Comparison of ENCODE assay signal across 8 mouse cellular contexts in genomic region chr14:122104881-122105280, GRCm38 (mm10). TPM values are rescaled to one million over a fixed set of nuclear protein-coding genes. Genes with fewer than 3 reads are reported as not detected.
DNase-seq lines count a peak whose midpoint lies in the region; ATAC-seq and TF ChIP-seq lines count a peak whose summit lies in the region.

No protein-coding gene starts in this region.

- H3K4me3 ChIP-seq in G1E (ENCODE audit: low read depth, low read length): peak overlapping the region; percentile 71
- peak overlapping the region; percentile 54 for H3K4me3 ChIP-seq in forebrain, embryonic 16.5 days (replicated peaks; ENCODE audit: low read length)
- H3K4me3 ChIP-seq in layer of hippocampus, adult 2 months: peak overlapping the region; percentile 59
- H3K4me3 ChIP-seq in lung, embryonic 14.5 days (ENCODE audit: low read depth, low read length): peak overlapping the region; percentile 44
- peak overlapping the region; percentile 53 for H3K4me3 ChIP-seq in olfactory bulb, adult 2 months (ENCODE audit: insufficient read depth, low read depth, low read length)
- peak overlapping the region; percentile 50 for H3K4me3 ChIP-seq in thymus, adult 2 months (ENCODE audit: control insufficient read depth, insufficient read depth, low read length)

- H3K9ac ChIP-seq in forebrain, embryonic 16.5 days (replicated peaks; ENCODE audit: low read depth, low read length): peak overlapping the region; percentile 55
- H3K9ac ChIP-seq in lung, embryonic 14.5 days: peak overlapping the region; percentile 63

- H3K9me3 ChIP-seq in G1E (replicated peaks): no peaks in the 10 kb centered on the region; the same call in 1 of the 2 replicates
- no peaks in the 10 kb centered on the region for H3K9me3 ChIP-seq in forebrain, embryonic 16.5 days (ENCODE audit: control insufficient read depth, low read length)
- no peaks in the 10 kb centered on the region for H3K9me3 ChIP-seq in lung, embryonic 14.5 days (ENCODE audit: low read depth, low read length)

- peak; percentile 90 for ATAC-seq in G1E (ENCODE audit: extremely low read depth, insufficient number of reproducible peaks, low FRiP score, poor library complexity, severe bottlenecking)
- peak; percentile 91 for ATAC-seq in forebrain, embryonic 16.5 days
- ATAC-seq in lung, embryonic 14.5 days (ENCODE audit: insufficient read depth): peak; percentile 92

- TF ChIP-seq POLR2A in olfactory bulb, adult 2 months (IDR thresholded peaks at IDR 0.05; ENCODE audit: insufficient read depth, low read depth, low read length): peak; percentile 45
- no peak for TF ChIP-seq POLR2A in thymus, adult 2 months (IDR thresholded peaks at IDR 0.05; ENCODE audit: control insufficient read depth, extremely low read depth, insufficient read depth, low read length, poor library complexity)

- peaks cover 2% of the 10 kb centered on the region; the same call in 1 of the 2 replicates for H3K27me3 ChIP-seq in G1E (ENCODE audit: insufficient read depth, low read length)
- no peaks in the 10 kb centered on the region for H3K27me3 ChIP-seq in forebrain, embryonic 16.5 days (replicated peaks; ENCODE audit: control insufficient read depth, insufficient read depth, low read length)
- no peaks in the 10 kb centered on the region for H3K27me3 ChIP-seq in lung, embryonic 14.5 days (ENCODE audit: insufficient read depth, low read length)
- no peaks in the 10 kb centered on the region for H3K27me3 ChIP-seq in thymus, adult 2 months (ENCODE audit: control insufficient read depth, insufficient read depth, low read length)

- intact Hi-C loops in heart, postnatal 36 days (cut with DNase I): no loop called here

- H3K4me1 ChIP-seq in G1E (ENCODE audit: insufficient read depth, low read depth, low read length): peaks cover 40% of the 10 kb centered on the region
- H3K4me1 ChIP-seq in forebrain, embryonic 16.5 days (replicated peaks; ENCODE audit: control insufficient read depth, insufficient read depth, low read length): peaks cover 26% of the 10 kb centered on the region
- H3K4me1 ChIP-seq in lung, embryonic 14.5 days (ENCODE audit: insufficient read depth): peaks cover 17% of the 10 kb centered on the region
- peaks cover 5% of the 10 kb centered on the region for H3K4me1 ChIP-seq in olfactory bulb, adult 2 months (ENCODE audit: control insufficient read depth, insufficient read depth, low read length)
- H3K4me1 ChIP-seq in thymus, adult 2 months (replicated peaks; ENCODE audit: control insufficient read depth, insufficient read depth, low read length): peaks cover 10% of the 10 kb centered on the region

- peak; percentile 96 for DNase-seq in G1E (ENCODE audit: low spot score)
- DNase-seq in cerebellum, adult 18-20 months: peak; percentile 92 to 94
- peak; percentile 89 to 91 for DNase-seq in heart, postnatal 36 days
- DNase-seq in layer of hippocampus, adult 2 months (ENCODE audit: low spot score in 2 of 2): peak; percentile 93 to 96
- DNase-seq in lung, embryonic 14.5 days: peak; percentile 97
- DNase-seq in thymus, adult 2 months: peak; percentile 96

- peak overlapping the region; percentile 90 for H3K27ac ChIP-seq in forebrain, embryonic 16.5 days (ENCODE audit: low read length)
- peak overlapping the region; percentile 89 for H3K27ac ChIP-seq in layer of hippocampus, adult 2 months
- peak overlapping the region; percentile 98 for H3K27ac ChIP-seq in lung, embryonic 14.5 days (ENCODE audit: low read depth)
- H3K27ac ChIP-seq in olfactory bulb, adult 2 months (ENCODE audit: insufficient read depth, low read depth, low read length): peak overlapping the region; percentile 89
- H3K27ac ChIP-seq in thymus, adult 2 months (ENCODE audit: control insufficient read depth, insufficient read depth, low read length): peak overlapping the region; percentile 94

- peak overlapping the region; percentile 83 for H3K4me2 ChIP-seq in forebrain, embryonic 16.5 days (ENCODE audit: low read length)
- H3K4me2 ChIP-seq in lung, embryonic 14.5 days: peak overlapping the region; percentile 90

- under 1% methylated on average over 24 of the region's 24 CpGs for whole genome bisulfite sequencing in forebrain, embryonic 16.5 days
- 0% methylated on average over 24 of the region's 24 CpGs for WGBS in lung, embryonic 14.5 days
- under 1% methylated on average over 24 of the region's 24 CpGs for WGBS in olfactory bulb, adult 2 months
- WGBS in thymus, adult 2 months: 2% methylated on average over 24 of the region's 24 CpGs

- TF ChIP-seq CTCF in G1E (IDR thresholded peaks at IDR 0.05; ENCODE audit: low read depth, low read length): no peak
- TF ChIP-seq CTCF in layer of hippocampus, adult 2 months (conservative IDR thresholded peaks at IDR 0.05): no peak
- no peak for TF ChIP-seq CTCF in lung, embryonic 14.5 days (IDR thresholded peaks at IDR 0.05; ENCODE audit: low read depth)
- TF ChIP-seq CTCF in olfactory bulb, adult 2 months (IDR thresholded peaks at IDR 0.05; ENCODE audit: insufficient read depth, low read depth, low read length): no peak
- no peak for TF ChIP-seq CTCF in thymus, adult 2 months (IDR thresholded peaks at IDR 0.05; ENCODE audit: borderline replicate concordance, control insufficient read depth, extremely low read depth, insufficient read depth, low read length, poor library complexity)

- H3K36me3 ChIP-seq in G1E (replicated peaks): peaks cover 15% of the 10 kb centered on the region
- H3K36me3 ChIP-seq in forebrain, embryonic 16.5 days (ENCODE audit: control insufficient read depth, insufficient read depth): no peaks in the 10 kb centered on the region
- no peaks in the 10 kb centered on the region for H3K36me3 ChIP-seq in lung, embryonic 14.5 days (ENCODE audit: insufficient read depth)
- H3K36me3 ChIP-seq in thymus, adult 2 months (ENCODE audit: control insufficient read depth, insufficient read depth, low read length): no peaks in the 10 kb centered on the region

RNA-seq across cellular contexts. Expression of gene Tm9sf2, which starts 2.0 kb away (rescaled TPM):
- 76.0 and 81.2 TPM in 2 replicates for total RNA-seq in G1E (2014; fragmentation: Nextera tagmentation)
- 162 and 173 TPM in 2 replicates for total RNA-seq in G1E (2017)
- 131 and 189 TPM in 2 replicates for polyA plus RNA-seq in G1E (2012)
- polyA plus RNA-seq in forebrain, embryonic 16.5 days (2015; fragmentation: Nextera tagmentation; extraction: Ambion mirVana): 114 and 130 TPM in 2 replicates
- 100 to 1,000 TPM; 128 to 132 TPM for total RNA-seq in heart, postnatal 36 days (2021)
- 100 to 1,000 TPM; 107 TPM for total RNA-seq in layer of hippocampus, adult 2 months (2021)
- polyA plus RNA-seq in lung, embryonic 14.5 days (2014; fragmentation: Nextera tagmentation; extraction: Ambion mirVana): 159 and 164 TPM in 2 replicates
- not detected in 2 replicates for polyA plus RNA-seq in olfactory bulb, adult 2 months (2012; ENCODE audit: insufficient read depth, insufficient read length, low replicate concordance, missing spikeins)
- 161 and 179 TPM in 2 replicates for polyA plus RNA-seq in thymus, adult 2 months (2012; rRNA removed)

Comparison
In these comparisons a context has a peak if more than half of its experiments do, and no peak if none do; other contexts are left out.
1. Peak in every context shown above with its lines: DNase-seq, ATAC-seq, H3K4me3 ChIP-seq and H3K27ac ChIP-seq.